Mouse (Mus musculus) cerebellum, adult 2 months (tissue): ENCODE results near the gene Togaram1. TPM values are rescaled to one million over a fixed set of nuclear protein-coding genes. Genes with fewer than 3 reads are reported as not detected.

ENCODE experiments used
- DNase-seq, 2 experiments: peaks; one replicate each; pipeline ENCODE4 v3.0.0; 2021
- H3K27ac ChIP-seq: fragments of 200-500 bp; 2 replicates; pipeline ENCODE4 v1.5.1; 2012; ENCODE audit warnings: low read length, control low read depth, inconsistent platforms; ENCODE audit not compliant: insufficient read depth
- H3K27me3 ChIP-seq: fragments of 200-500 bp; 2 replicates; pipeline ENCODE4 v1.6.1; 2012; ENCODE audit warnings: inconsistent platforms, mild to moderate bottlenecking, low read length, moderate library complexity; ENCODE audit not compliant: control insufficient read depth, insufficient read depth
- H3K4me1 ChIP-seq: fragments of 200-500 bp; 2 replicates; pipeline ENCODE4 v1.6.1; 2011; ENCODE audit warnings: low read length; ENCODE audit not compliant: control insufficient read depth, insufficient read depth
- H3K4me3 ChIP-seq: fragments of 200-500 bp; replicated peaks from 2 replicates; pipeline ENCODE3; 2011; ENCODE audit warnings: mild to moderate bottlenecking, low read depth, low read length, control low read depth; ENCODE audit not compliant: insufficient read depth
- CTCF ChIP-seq: fragments of 200-500 bp; IDR thresholded peaks from 2 replicates; pipeline ENCODE4 v1.5.1; 2011; ENCODE audit warnings: low read depth, mild to moderate bottlenecking, control low read depth, low read length, moderate library complexity, borderline replicate concordance; ENCODE audit not compliant: insufficient read depth
- POLR2A ChIP-seq: fragments of 200-500 bp; IDR thresholded peaks from 2 replicates; pipeline ENCODE4 v1.6.1; 2011; ENCODE audit warnings: low read length, control low read depth, borderline replicate concordance; ENCODE audit not compliant: insufficient read depth
- WGBS: fragments of 180-500 bp; shearing (Covaris S2); methylation state at CpG from one replicate; pipeline ENCODE4 v1.1.7; 2018; 5-methylcytosine and 5-hydroxymethylcytosine counted together
- polyA plus RNA-seq: library from polyadenylated mRNA; depleted of rRNA; stranded (reverse); fragments of >200 nt; gene quantifications from 2 replicates; pipeline ENCODE4 v1.2.3, GENCODE M21; 2012; rRNA removed

Gene Togaram1
- 15.3 and 15.7 TPM in 2 replicates for polyA plus RNA-seq

GRCm38 (mm10) chr12:64965124-64966026 is at the start of gene Togaram1, which contains the start of gene Klhl28:
Gene Togaram1, plus strand, starts transcription at chr12:64965804.
Gene Klhl28, minus strand, starts transcription at chr12:64965534.
- peak within 1 kb of the TSS; percentile 45 for H3K27ac ChIP-seq
- TF ChIP-seq CTCF: no peak
- peak; percentile 72; the same call in 1 of the 2 replicates for TF ChIP-seq POLR2A
- peak; percentile 98 to 99 for DNase-seq
- H3K4me3 ChIP-seq: peak within 1 kb of the TSS; percentile 93
- WGBS: under 1% methylated on average over 45 of the region's 45 CpGs
- H3K27me3 ChIP-seq: no peaks in the 10 kb centered on the region
- peaks cover 2% of the 10 kb centered on the region; the same call in 1 of the 2 replicates for H3K4me1 ChIP-seq

GRCm38 (mm10) chr12:64916735-64917134 is 48.9 kb upstream of the Togaram1 start:
- DNase-seq: no peak
- Histone ChIP-seq H3K27me3 (no peaks in the 10 kb centered on the region), H3K4me3 (no peak overlapping the region), H3K27ac (no peak overlapping the region), H3K4me1 (no peaks in the 10 kb centered on the region)
- TF ChIP-seq POLR2A (no peak), CTCF (no peak)

GRCm38 (mm10) chr12:64917578-64918471 is 47.8 kb upstream of the Togaram1 start, which contains the start of gene Gm527:
Gene Gm527, plus strand, starts transcription at chr12:64917906.
- under 1% methylated on average over 88 of the region's 93 CpGs for WGBS
- TF ChIP-seq CTCF (no peak), POLR2A (0 out of 2 replicates have a peak, but pooled peaks have one; percentile 36)
- Histone ChIP-seq H3K4me1 (no peaks in the 10 kb centered on the region), H3K27me3 (no peaks in the 10 kb centered on the region), H3K27ac (no peak within 1 kb of the TSS), H3K4me3 (peak within 1 kb of the TSS; percentile 59)
- DNase-seq: peak; percentile 94 to 97

- H3K4me1 ChIP-seq: no peaks in the 10 kb centered on the region
- DNase-seq: no peak
- TF ChIP-seq POLR2A: no peak
- no peak for TF ChIP-seq CTCF
- no peaks in the 10 kb centered on the region for H3K27me3 ChIP-seq
- 84% methylated on average over 2 of the region's 2 CpGs for WGBS
- no peak overlapping the region for H3K27ac ChIP-seq
- H3K4me3 ChIP-seq: no peak overlapping the region
Measured at GRCm38 (mm10) chr12:64937493-64937892, 28.1 kb upstream of the Togaram1 start.

- TF ChIP-seq POLR2A (no peak), CTCF (no peak)
- DNase-seq: no peak
- Histone ChIP-seq H3K4me1 (no peaks in the 10 kb centered on the region), H3K4me3 (peak overlapping the region; percentile 93), H3K27ac (no peak overlapping the region), H3K27me3 (no peaks in the 10 kb centered on the region)
- WGBS: 18% methylated on average over 4 of the region's 4 CpGs
Measured at GRCm38 (mm10) chr12:64964560-64964959, 1.0 kb upstream of the Togaram1 start.

- WGBS: under 1% methylated on average over 44 of the region's 44 CpGs
- Histone ChIP-seq H3K4me3 (peak overlapping the region; percentile 75), H3K27ac (peak overlapping the region; percentile 45), H3K4me1 (peaks cover 7% of the 10 kb centered on the region; the same call in 1 of the 2 replicates), H3K27me3 (no peaks in the 10 kb centered on the region)
- no peak for TF ChIP-seq POLR2A
- no peak for TF ChIP-seq CTCF
- peak in 1 of 2 experiments; percentile 47 for DNase-seq
Measured at GRCm38 (mm10) chr12:64966101-64966631, 562 bp downstream of the Togaram1 start.
